Mouse (Mus musculus): ENCODE measurements around the gene Sgsm1.

GRCm38 (mm10) chr5:113306750-113307477 lies 3.7 kb downstream of the Sgsm1 start:
- TF ChIP-seq CTCF (IDR thresholded peaks at IDR 0.05; ENCODE audit: control insufficient read depth, insufficient read depth, insufficient replicate concordance, low read depth, low read length) (no peak), POLR2A (IDR thresholded peaks at IDR 0.05; ENCODE audit: control insufficient read depth, low read depth, low read length) (no peak)

All from testis, adult 2 months (tissue).